Mouse (Mus musculus): ENCODE measurements around the gene Sox15.
"Not testable (repeated sequence)": the region's sequence is repeated elsewhere in the genome, so short reads cannot be mapped to it uniquely, and the experiment has no call there.

DNA sequence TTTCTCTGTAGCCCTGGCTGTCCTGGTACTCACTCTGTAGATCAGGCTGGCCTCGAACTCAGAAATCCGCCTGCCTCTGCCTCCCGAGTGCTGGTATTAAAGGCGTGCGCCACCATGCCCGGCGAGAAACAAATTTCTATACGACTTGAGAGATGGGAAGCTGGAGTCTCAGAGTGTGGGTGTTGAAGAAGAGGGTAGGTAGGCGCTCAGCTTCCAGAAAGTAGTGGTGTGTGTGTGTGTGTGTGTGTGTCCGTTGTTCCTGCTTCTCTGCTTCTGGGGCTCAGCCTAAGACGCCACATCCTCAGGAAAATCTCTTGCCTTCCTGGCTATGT, 40.9 kb upstream of the Sox15 start:
- TF ChIP-seq CTCF, EP300 (IDR thresholded peaks at IDR 0.05; ENCODE audit: low read depth): not testable (repeated sequence)
